Mouse (Mus musculus): ENCODE data around the gene Lypd5. TPM values are rescaled to one million over a fixed set of nuclear protein-coding genes. Genes with fewer than 3 reads are reported as not detected.
A peak's percentile ranks its signal among the peaks of the same experiment; 100 is the strongest.

The Lypd5 gene
- total RNA-seq (2021) (not detected), polyA plus RNA-seq (2012; rRNA removed) (not detected in 2 replicates)
- long read RNA-seq, result 0 reads

DNA sequence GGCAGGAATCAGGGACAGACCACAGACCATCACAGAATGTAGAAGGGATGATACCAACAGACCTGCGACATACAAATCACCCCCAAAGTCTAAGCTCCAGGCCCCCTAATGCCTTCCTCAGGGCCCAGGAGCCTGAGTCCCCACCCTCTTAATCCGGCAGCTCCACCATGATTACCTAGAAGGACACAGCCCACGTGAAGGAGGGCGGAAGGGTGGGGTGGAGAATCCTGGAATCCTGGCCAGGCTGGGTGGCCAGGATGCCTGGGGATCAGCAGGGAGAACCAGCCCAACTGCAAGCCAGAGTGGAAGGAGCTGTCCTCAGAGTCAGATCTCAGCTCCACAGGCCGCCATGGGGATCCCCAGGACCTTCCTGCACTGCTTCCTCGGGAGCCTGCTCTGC is at the start of gene Lypd5:
TSS of gene Lypd5 (plus strand) at position 301 of the 400 bp plus-strand sequence.
- no peaks in the 10 kb centered on the region for H3K79me2 ChIP-seq (replicated peaks; ENCODE audit: control insufficient read depth, insufficient read depth, low read length)
- H3K4me3 ChIP-seq, result no peak within 1 kb of the TSS
- no peak for DNase-seq
- 39% methylated on average over 6 of the region's 6 CpGs for WGBS
- no peaks in the 10 kb centered on the region; the same call in 1 of the 2 replicates for H3K27me3 ChIP-seq (ENCODE audit: control insufficient read depth, insufficient read depth, low read length)
- H3K27ac ChIP-seq, result no peak within 1 kb of the TSS
- H3K9ac ChIP-seq (ENCODE audit: low read depth, low read length), result no peak within 1 kb of the TSS
- TF ChIP-seq POLR2A (IDR thresholded peaks at IDR 0.05; ENCODE audit: insufficient read depth, low read depth, low read length), result no peak
- no peak for TF ChIP-seq CTCF (IDR thresholded peaks at IDR 0.05)
- no peak for TF ChIP-seq EP300 (IDR thresholded peaks at IDR 0.05; ENCODE audit: insufficient read depth, low read depth, low read length)
- H3K36me3 ChIP-seq (ENCODE audit: control insufficient read depth, insufficient read depth, low read length), result no peaks in the 10 kb centered on the region
- intact Hi-C loops (cut with DNase I), result no loop called here
- no peaks in the 10 kb centered on the region for H3K4me1 ChIP-seq (ENCODE audit: control insufficient read depth, insufficient read depth, low read length)

DNA sequence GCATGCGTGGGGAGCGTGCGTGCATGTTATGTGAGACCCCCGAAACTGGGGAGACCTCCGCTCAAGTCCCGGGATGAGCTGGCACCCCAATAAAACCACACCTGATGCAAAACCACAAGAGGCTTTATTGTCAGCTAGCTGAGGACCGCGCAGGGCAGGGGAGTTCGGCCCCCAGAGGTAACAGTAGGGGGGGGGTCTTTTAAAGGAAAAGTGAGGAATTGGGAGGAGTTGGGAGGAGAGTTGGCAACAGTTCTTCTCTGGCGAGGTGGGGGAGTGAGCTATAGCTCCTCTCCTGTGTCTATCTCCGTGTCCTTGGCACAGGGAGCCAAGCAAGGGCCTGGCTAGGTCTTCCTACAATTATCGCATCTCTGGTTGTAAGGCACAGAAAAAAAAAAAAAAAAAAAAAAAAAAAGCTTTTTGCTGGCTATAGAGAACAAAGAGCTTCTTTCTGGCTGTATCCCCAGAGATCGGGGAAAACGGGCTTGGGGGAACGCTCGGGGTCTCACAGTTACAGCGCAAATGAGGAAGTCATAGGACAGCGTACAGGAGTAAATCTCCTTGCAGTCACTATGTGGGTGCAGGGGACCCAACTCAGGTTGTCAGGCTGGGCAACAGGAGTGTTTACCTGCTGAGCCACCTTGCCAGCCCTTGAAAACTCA is 49.0 kb upstream of the Lypd5 start:
- Histone ChIP-seq H3K4me3 (peak overlapping the region; percentile 76), H3K9ac (ENCODE audit: low read depth, low read length) (no peak overlapping the region), H3K27me3 (ENCODE audit: control insufficient read depth, insufficient read depth, low read length) (no peaks in the 10 kb centered on the region), H3K36me3 (ENCODE audit: control insufficient read depth, insufficient read depth, low read length) (no peaks in the 10 kb centered on the region), H3K4me1 (ENCODE audit: control insufficient read depth, insufficient read depth, low read length) (no peaks in the 10 kb centered on the region; the same call in 1 of the 2 replicates), H3K79me2 (replicated peaks; ENCODE audit: control insufficient read depth, insufficient read depth, low read length) (no peaks in the 10 kb centered on the region), H3K27ac (no peak overlapping the region)
- TF ChIP-seq CTCF (IDR thresholded peaks at IDR 0.05) (no peak), POLR2A (IDR thresholded peaks at IDR 0.05; ENCODE audit: insufficient read depth, low read depth, low read length) (no peak), EP300 (IDR thresholded peaks at IDR 0.05; ENCODE audit: insufficient read depth, low read depth, low read length) (no peak)
- intact Hi-C loops (cut with DNase I), result loop anchor here (5.0 kb wide), 1 partner anchor 328 kb away; the partner anchor contains the start of gene Vmn1r181
- 6% methylated on average over 18 of the region's 18 CpGs for WGBS
- DNase-seq, result peak in 1 of 2 experiments; percentile 34

DNA sequence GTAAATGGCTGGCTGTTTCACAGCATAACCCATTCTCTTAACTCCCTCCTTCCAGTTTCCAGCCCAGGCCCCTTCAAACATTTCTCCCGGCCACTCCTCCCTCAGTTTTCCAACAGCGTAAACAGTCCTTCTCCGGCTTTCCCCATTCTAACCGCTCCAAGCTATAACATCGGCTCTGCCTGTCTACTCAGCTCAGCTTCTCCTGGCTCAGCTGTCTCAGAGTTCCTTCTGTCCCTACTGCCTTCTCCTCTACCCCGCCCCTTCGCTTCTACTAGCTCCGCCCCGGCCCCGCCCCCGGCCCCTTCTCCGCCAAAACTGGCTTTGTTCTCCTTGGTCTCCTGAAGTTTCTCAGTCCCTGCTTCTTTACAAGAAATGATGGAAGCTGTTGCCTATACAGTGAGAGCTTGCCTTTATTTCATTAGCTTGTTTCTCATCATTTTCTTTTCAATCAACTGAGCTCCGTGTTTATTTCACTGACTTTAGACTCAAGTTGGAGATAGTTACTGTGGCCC is 48.2 kb upstream of the Lypd5 start, which contains the start of gene Zfp61:
TSS of gene Zfp61 (minus strand) at position 462 of the 512 bp plus-strand sequence.
- 5% methylated on average over 13 of the region's 13 CpGs for WGBS
- TF ChIP-seq POLR2A (IDR thresholded peaks at IDR 0.05; ENCODE audit: insufficient read depth, low read depth, low read length) (peak; percentile 43; the same call in 1 of the 2 replicates), CTCF (IDR thresholded peaks at IDR 0.05) (no peak)
- Histone ChIP-seq H3K79me2 (replicated peaks; ENCODE audit: control insufficient read depth, insufficient read depth, low read length) (no peaks in the 10 kb centered on the region), H3K4me3 (peak within 1 kb of the TSS; percentile 76), H3K4me1 (ENCODE audit: control insufficient read depth, insufficient read depth, low read length) (no peaks in the 10 kb centered on the region; the same call in 1 of the 2 replicates), H3K27ac (no peak within 1 kb of the TSS), H3K9ac (ENCODE audit: low read depth, low read length) (no peak within 1 kb of the TSS), H3K36me3 (ENCODE audit: control insufficient read depth, insufficient read depth, low read length) (no peaks in the 10 kb centered on the region), H3K27me3 (ENCODE audit: control insufficient read depth, insufficient read depth, low read length) (no peaks in the 10 kb centered on the region)
- intact Hi-C loops (cut with DNase I), result no loop called here
- DNase-seq, result peak; percentile 37 to 42

DNA sequence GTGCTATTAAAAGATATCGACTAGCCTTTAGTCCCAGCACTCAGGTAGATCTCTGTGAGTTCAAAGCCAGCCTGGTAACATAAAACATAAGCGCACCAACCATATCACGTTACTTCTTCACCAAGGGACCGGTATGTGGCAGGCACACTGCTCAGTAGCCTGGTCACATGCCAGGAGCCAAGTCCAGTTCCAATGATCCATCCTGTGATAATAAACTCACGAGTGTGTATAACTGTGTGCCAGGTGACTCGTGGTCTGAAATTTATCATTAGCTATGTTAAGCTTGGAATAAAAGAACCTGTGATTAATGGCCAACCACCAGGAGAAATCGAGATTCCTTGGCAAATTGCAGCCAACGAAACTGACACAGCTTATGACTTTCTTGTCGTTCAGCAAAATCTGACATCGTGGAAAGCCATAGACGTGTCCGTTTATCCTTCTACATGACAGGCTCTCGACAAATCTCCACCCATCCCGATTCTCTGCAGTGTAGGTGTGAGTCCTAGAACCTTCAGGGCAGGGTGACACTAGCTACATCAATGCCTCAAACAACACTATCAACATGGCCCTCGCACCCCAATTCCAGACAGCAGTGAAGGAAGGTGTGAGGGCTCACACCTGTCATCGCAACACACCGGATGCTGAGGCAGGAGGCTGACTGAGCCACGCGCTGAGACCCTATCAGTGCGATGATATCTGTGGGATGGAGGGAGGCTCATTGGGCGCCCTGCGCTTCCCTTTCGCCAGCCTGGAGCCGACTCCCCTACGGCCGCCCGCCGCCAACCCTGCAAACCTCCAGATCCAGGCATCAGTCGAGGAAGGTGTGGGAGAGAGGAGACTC is 33.0 kb upstream of the Lypd5 start:
- Histone ChIP-seq H3K9ac (ENCODE audit: low read depth, low read length) (peak overlapping the region; percentile 73), H3K27ac (peak overlapping the region; percentile 73), H3K79me2 (replicated peaks; ENCODE audit: control insufficient read depth, insufficient read depth, low read length) (no peaks in the 10 kb centered on the region), H3K27me3 (ENCODE audit: control insufficient read depth, insufficient read depth, low read length) (no peaks in the 10 kb centered on the region), H3K4me1 (ENCODE audit: control insufficient read depth, insufficient read depth, low read length) (peaks cover 5% of the 10 kb centered on the region), H3K4me3 (peak overlapping the region; percentile 74), H3K36me3 (ENCODE audit: control insufficient read depth, insufficient read depth, low read length) (no peaks in the 10 kb centered on the region)
- no peak for DNase-seq
- intact Hi-C loops (cut with DNase I), result loop anchor here (1.0 to 5.0 kb wide), 7 partner anchors 47 to 571 kb away; partner anchors contain the start of genes Pinlyp, Xrcc1, Zfp108 and Zfp235
- TF ChIP-seq POLR2A (IDR thresholded peaks at IDR 0.05; ENCODE audit: insufficient read depth, low read depth, low read length) (no peak), CTCF (IDR thresholded peaks at IDR 0.05) (no peak), EP300 (IDR thresholded peaks at IDR 0.05; ENCODE audit: insufficient read depth, low read depth, low read length) (no peak)
- 29% methylated on average over 29 of the region's 29 CpGs for WGBS

DNA sequence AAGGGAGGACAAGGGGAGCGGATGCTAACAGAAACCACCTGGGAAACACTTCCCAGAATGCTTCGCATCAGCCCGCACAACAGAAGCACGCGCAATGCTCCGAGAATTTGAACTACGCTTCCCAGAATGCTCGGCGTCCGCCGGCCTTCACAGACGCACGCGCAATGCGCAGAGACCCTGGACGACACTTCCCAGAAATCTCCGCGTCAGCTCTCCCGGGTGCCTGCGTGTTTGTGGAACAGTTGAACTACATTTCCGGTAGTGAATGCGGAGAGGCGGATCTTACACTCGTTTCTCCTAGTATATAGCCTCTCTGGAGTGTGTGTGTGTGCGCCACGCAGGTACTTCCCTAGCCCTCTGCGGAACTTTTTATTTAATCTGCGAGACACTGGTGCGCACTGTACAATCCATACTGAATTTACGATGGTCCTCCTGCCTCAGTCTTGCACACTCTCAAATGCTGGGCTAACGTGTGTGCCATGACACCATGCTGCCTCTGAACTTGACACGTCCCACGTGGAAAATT is 32.4 kb upstream of the Lypd5 start, which contains the start of gene Zfp94:
TSS of gene Zfp94 (minus strand) at position 100 of the 526 bp plus-strand sequence.
- H3K27ac ChIP-seq, result peak within 1 kb of the TSS; percentile 73
- no peaks in the 10 kb centered on the region for H3K79me2 ChIP-seq (replicated peaks; ENCODE audit: control insufficient read depth, insufficient read depth, low read length)
- under 1% methylated on average over 33 of the region's 33 CpGs for WGBS
- intact Hi-C loops (cut with DNase I), result loop anchor here (1.0 to 5.0 kb wide), 7 partner anchors 48 to 571 kb away; partner anchors contain the start of genes Pinlyp, Xrcc1, Zfp108 and Zfp235
- peak; percentile 94 to 97 for DNase-seq
- peak within 1 kb of the TSS; percentile 73 for H3K9ac ChIP-seq (ENCODE audit: low read depth, low read length)
- TF ChIP-seq POLR2A (IDR thresholded peaks at IDR 0.05; ENCODE audit: insufficient read depth, low read depth, low read length) (peak; percentile 93), EP300 (IDR thresholded peaks at IDR 0.05; ENCODE audit: insufficient read depth, low read depth, low read length) (no peak; the same call in 1 of the 2 replicates), CTCF (IDR thresholded peaks at IDR 0.05) (no peak)
- peaks cover 5% of the 10 kb centered on the region for H3K4me1 ChIP-seq (ENCODE audit: control insufficient read depth, insufficient read depth, low read length)
- H3K27me3 ChIP-seq (ENCODE audit: control insufficient read depth, insufficient read depth, low read length), result no peaks in the 10 kb centered on the region
- no peaks in the 10 kb centered on the region for H3K36me3 ChIP-seq (ENCODE audit: control insufficient read depth, insufficient read depth, low read length)
- H3K4me3 ChIP-seq, result peak within 1 kb of the TSS; percentile 74

All from heart, adult 2 months (tissue).